Mouse (Mus musculus): Measurements from ENCODE around the gene Stx3. TPM values are rescaled to one million over a fixed set of nuclear protein-coding genes. Genes with fewer than 3 reads are reported as not detected.

Gene Stx3
- polyA plus RNA-seq, 1 experiment: 112 TPM

DNA sequence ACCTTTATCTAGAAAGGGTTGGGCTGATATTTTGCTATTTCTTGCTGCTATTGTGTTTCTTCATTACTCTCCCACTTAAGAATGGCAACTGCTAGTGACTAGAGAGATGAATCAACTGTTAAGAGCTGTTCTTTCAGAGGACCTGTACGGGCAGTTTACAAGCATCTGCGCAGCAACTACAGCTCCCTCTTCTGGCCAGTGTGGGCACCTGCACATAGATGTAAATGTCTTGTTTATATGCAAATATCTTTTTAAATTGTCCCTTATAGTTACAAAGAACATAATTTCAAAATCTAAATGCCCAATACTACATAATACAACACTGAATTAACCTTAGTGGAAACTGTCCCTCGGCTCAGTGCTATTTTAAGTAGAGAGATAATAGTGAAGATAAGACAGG is 51.0 kb downstream of the Stx3 start:
- Histone ChIP-seq H3K27me3 (ENCODE audit: control insufficient read depth, insufficient read depth, low read length, poor library complexity, severe bottlenecking) (no peaks in the 10 kb centered on the region), H3K4me3 (ENCODE audit: low read depth, low read length) (no peak overlapping the region), H3K36me3 (ENCODE audit: control insufficient read depth, insufficient read depth, low read length, poor library complexity, severe bottlenecking) (peaks cover 9% of the 10 kb centered on the region), H3K9me3 (replicated peaks; ENCODE audit: control insufficient read depth, insufficient read depth, low read length, poor library complexity, severe bottlenecking) (no peaks in the 10 kb centered on the region), H3K27ac (ENCODE audit: insufficient read depth, low read length) (no peak overlapping the region), H3K4me1 (ENCODE audit: control insufficient read depth, insufficient read depth, low read length) (no peaks in the 10 kb centered on the region), H3K9ac (ENCODE audit: low read depth, poor library complexity, severe bottlenecking) (no peak overlapping the region)
- peak; percentile 87 for TF ChIP-seq CTCF (IDR thresholded peaks at IDR 0.05; ENCODE audit: low read depth, low read length)
- TF ChIP-seq POLR2A (IDR thresholded peaks at IDR 0.05; ENCODE audit: insufficient read depth, low read length): no peak
- TF ChIP-seq EP300 (IDR thresholded peaks at IDR 0.05; ENCODE audit: insufficient read depth, low read depth, low read length): no peak

GRCm38 (mm10) chr19:11766413-11766812 is 52.8 kb downstream of the Stx3 start:
- Histone ChIP-seq H3K9ac (ENCODE audit: low read depth, poor library complexity, severe bottlenecking) (no peak overlapping the region), H3K9me3 (replicated peaks; ENCODE audit: control insufficient read depth, insufficient read depth, low read length, poor library complexity, severe bottlenecking) (no peaks in the 10 kb centered on the region), H3K27ac (ENCODE audit: insufficient read depth, low read length) (no peak overlapping the region), H3K4me3 (ENCODE audit: low read depth, low read length) (no peak overlapping the region), H3K4me1 (ENCODE audit: control insufficient read depth, insufficient read depth, low read length) (no peaks in the 10 kb centered on the region), H3K27me3 (ENCODE audit: control insufficient read depth, insufficient read depth, low read length, poor library complexity, severe bottlenecking) (no peaks in the 10 kb centered on the region), H3K36me3 (ENCODE audit: control insufficient read depth, insufficient read depth, low read length, poor library complexity, severe bottlenecking) (no peaks in the 10 kb centered on the region)
- TF ChIP-seq CTCF (IDR thresholded peaks at IDR 0.05; ENCODE audit: low read depth, low read length): no peak
- TF ChIP-seq EP300 (IDR thresholded peaks at IDR 0.05; ENCODE audit: insufficient read depth, low read depth, low read length): no peak
- no peak for TF ChIP-seq POLR2A (IDR thresholded peaks at IDR 0.05; ENCODE audit: insufficient read depth, low read length)

GRCm38 (mm10) chr19:11765059-11765458 is 54.1 kb downstream of the Stx3 start:
- H3K27me3 ChIP-seq (ENCODE audit: control insufficient read depth, insufficient read depth, low read length, poor library complexity, severe bottlenecking): no peaks in the 10 kb centered on the region
- H3K27ac ChIP-seq (ENCODE audit: insufficient read depth, low read length): no peak overlapping the region
- H3K9ac ChIP-seq (ENCODE audit: low read depth, poor library complexity, severe bottlenecking): no peak overlapping the region
- H3K4me1 ChIP-seq (ENCODE audit: control insufficient read depth, insufficient read depth, low read length): no peaks in the 10 kb centered on the region
- no peaks in the 10 kb centered on the region for H3K9me3 ChIP-seq (replicated peaks; ENCODE audit: control insufficient read depth, insufficient read depth, low read length, poor library complexity, severe bottlenecking)
- no peak for TF ChIP-seq EP300 (IDR thresholded peaks at IDR 0.05; ENCODE audit: insufficient read depth, low read depth, low read length)
- no peak for TF ChIP-seq CTCF (IDR thresholded peaks at IDR 0.05; ENCODE audit: low read depth, low read length)
- no peak for TF ChIP-seq POLR2A (IDR thresholded peaks at IDR 0.05; ENCODE audit: insufficient read depth, low read length)
- no peaks in the 10 kb centered on the region for H3K36me3 ChIP-seq (ENCODE audit: control insufficient read depth, insufficient read depth, low read length, poor library complexity, severe bottlenecking)
- H3K4me3 ChIP-seq (ENCODE audit: low read depth, low read length): no peak overlapping the region

DNA sequence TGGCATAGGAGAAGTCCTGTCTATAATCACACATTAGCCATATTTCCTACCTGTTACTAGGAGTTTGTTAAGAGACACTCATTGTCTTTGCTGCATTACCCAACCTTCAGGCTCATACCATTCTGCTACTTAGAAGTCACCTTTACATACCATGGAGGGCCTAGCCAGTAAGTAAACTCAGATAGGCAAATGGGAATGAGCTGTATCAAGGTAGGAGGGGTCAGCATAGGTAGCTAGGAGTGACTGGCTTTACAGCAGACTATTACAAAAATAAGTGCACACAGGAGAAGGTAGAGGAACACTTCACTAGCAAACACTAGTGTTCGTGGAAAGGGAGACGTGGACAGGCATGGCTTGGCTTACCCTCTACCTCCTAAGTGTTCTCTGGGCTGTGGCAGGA is 71.9 kb downstream of the Stx3 start, which contains the start of gene Gif:
TSS of gene Gif (plus strand) at position 257 of the 400 bp plus-strand sequence.
- no peak within 1 kb of the TSS for H3K27ac ChIP-seq (ENCODE audit: insufficient read depth, low read length)
- no peaks in the 10 kb centered on the region for H3K4me1 ChIP-seq (ENCODE audit: control insufficient read depth, insufficient read depth, low read length)
- no peak for TF ChIP-seq POLR2A (IDR thresholded peaks at IDR 0.05; ENCODE audit: insufficient read depth, low read length)
- no peak for TF ChIP-seq EP300 (IDR thresholded peaks at IDR 0.05; ENCODE audit: insufficient read depth, low read depth, low read length)
- TF ChIP-seq CTCF (IDR thresholded peaks at IDR 0.05; ENCODE audit: low read depth, low read length): no peak
- no peaks in the 10 kb centered on the region for H3K27me3 ChIP-seq (ENCODE audit: control insufficient read depth, insufficient read depth, low read length, poor library complexity, severe bottlenecking)
- H3K9ac ChIP-seq (ENCODE audit: low read depth, poor library complexity, severe bottlenecking): no peak within 1 kb of the TSS
- no peaks in the 10 kb centered on the region for H3K9me3 ChIP-seq (replicated peaks; ENCODE audit: control insufficient read depth, insufficient read depth, low read length, poor library complexity, severe bottlenecking)
- H3K36me3 ChIP-seq (ENCODE audit: control insufficient read depth, insufficient read depth, low read length, poor library complexity, severe bottlenecking): no peaks in the 10 kb centered on the region
- H3K4me3 ChIP-seq (ENCODE audit: low read depth, low read length): no peak within 1 kb of the TSS

DNA sequence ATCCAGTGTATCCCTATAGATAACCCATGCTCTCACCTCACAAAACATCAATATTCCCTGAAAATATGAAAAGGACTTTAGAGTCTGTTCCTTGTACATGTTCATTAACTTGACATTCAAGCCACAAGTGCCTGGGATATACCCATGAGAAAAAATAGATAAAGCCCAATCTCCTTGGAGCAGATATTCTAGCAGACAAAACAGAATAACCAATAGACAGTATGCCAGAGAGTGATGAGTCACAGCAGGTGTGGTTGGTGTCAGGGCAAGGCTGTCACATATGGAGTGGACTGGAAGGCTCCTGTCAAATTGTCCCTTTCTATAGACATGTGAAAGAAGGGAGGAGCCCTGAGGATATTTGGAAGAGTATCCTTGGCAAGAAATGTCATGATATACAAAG is 73.5 kb downstream of the Stx3 start:
- no peak overlapping the region for H3K27ac ChIP-seq (ENCODE audit: insufficient read depth, low read length)
- no peaks in the 10 kb centered on the region for H3K4me1 ChIP-seq (ENCODE audit: control insufficient read depth, insufficient read depth, low read length)
- no peaks in the 10 kb centered on the region for H3K36me3 ChIP-seq (ENCODE audit: control insufficient read depth, insufficient read depth, low read length, poor library complexity, severe bottlenecking)
- H3K9me3 ChIP-seq (replicated peaks; ENCODE audit: control insufficient read depth, insufficient read depth, low read length, poor library complexity, severe bottlenecking): no peaks in the 10 kb centered on the region
- no peak overlapping the region for H3K4me3 ChIP-seq (ENCODE audit: low read depth, low read length)
- no peak overlapping the region for H3K9ac ChIP-seq (ENCODE audit: low read depth, poor library complexity, severe bottlenecking)
- no peaks in the 10 kb centered on the region for H3K27me3 ChIP-seq (ENCODE audit: control insufficient read depth, insufficient read depth, low read length, poor library complexity, severe bottlenecking)
- TF ChIP-seq EP300 (IDR thresholded peaks at IDR 0.05; ENCODE audit: insufficient read depth, low read depth, low read length) (no peak), POLR2A (IDR thresholded peaks at IDR 0.05; ENCODE audit: insufficient read depth, low read length) (no peak), CTCF (IDR thresholded peaks at IDR 0.05; ENCODE audit: low read depth, low read length) (no peak)

- H3K9ac ChIP-seq (ENCODE audit: low read depth, poor library complexity, severe bottlenecking): no peak overlapping the region
- TF ChIP-seq CTCF (IDR thresholded peaks at IDR 0.05; ENCODE audit: low read depth, low read length): no peak
- no peak for TF ChIP-seq EP300 (IDR thresholded peaks at IDR 0.05; ENCODE audit: insufficient read depth, low read depth, low read length)
- TF ChIP-seq POLR2A (IDR thresholded peaks at IDR 0.05; ENCODE audit: insufficient read depth, low read length): no peak
- no peaks in the 10 kb centered on the region; the same call in 1 of the 2 replicates for H3K27me3 ChIP-seq (ENCODE audit: control insufficient read depth, insufficient read depth, low read length, poor library complexity, severe bottlenecking)
- no peak overlapping the region for H3K4me3 ChIP-seq (ENCODE audit: low read depth, low read length)
- no peaks in the 10 kb centered on the region for H3K4me1 ChIP-seq (ENCODE audit: control insufficient read depth, insufficient read depth, low read length)
- H3K36me3 ChIP-seq (ENCODE audit: control insufficient read depth, insufficient read depth, low read length, poor library complexity, severe bottlenecking): no peaks in the 10 kb centered on the region
- no peak overlapping the region for H3K27ac ChIP-seq (ENCODE audit: insufficient read depth, low read length)
- H3K9me3 ChIP-seq (replicated peaks; ENCODE audit: control insufficient read depth, insufficient read depth, low read length, poor library complexity, severe bottlenecking): no peaks in the 10 kb centered on the region
Observed at GRCm38 (mm10) chr19:11736455-11736854, 82.7 kb downstream of the Stx3 start.

Data from ES-Bruce4 (cell line).